Mouse (Mus musculus) heart, postnatal 25 days (tissue): ENCODE results near the gene Anks4b. TPM values are rescaled to one million over a fixed set of nuclear protein-coding genes. Genes with fewer than 3 reads are reported as not detected.

Source experiments
- DNase-seq: peaks from one replicate; pipeline ENCODE4 v3.0.0; 2022; ENCODE audit warnings: low spot score
- intact Hi-C: fragments of 180-260 bp; cut with DNase I; formaldehyde crosslinking; loops from one replicate; pipeline ENCODE4 v1.15.1; 2025
- total RNA-seq, 2 experiments: library from RNA; stranded (reverse); gene quantifications; 2 replicates each; pipeline ENCODE4 v1.2.3; 2021

The Anks4b gene
- total RNA-seq, 2 experiments from 2014 or later: 0.16 TPM; not detected in 1

DNA sequence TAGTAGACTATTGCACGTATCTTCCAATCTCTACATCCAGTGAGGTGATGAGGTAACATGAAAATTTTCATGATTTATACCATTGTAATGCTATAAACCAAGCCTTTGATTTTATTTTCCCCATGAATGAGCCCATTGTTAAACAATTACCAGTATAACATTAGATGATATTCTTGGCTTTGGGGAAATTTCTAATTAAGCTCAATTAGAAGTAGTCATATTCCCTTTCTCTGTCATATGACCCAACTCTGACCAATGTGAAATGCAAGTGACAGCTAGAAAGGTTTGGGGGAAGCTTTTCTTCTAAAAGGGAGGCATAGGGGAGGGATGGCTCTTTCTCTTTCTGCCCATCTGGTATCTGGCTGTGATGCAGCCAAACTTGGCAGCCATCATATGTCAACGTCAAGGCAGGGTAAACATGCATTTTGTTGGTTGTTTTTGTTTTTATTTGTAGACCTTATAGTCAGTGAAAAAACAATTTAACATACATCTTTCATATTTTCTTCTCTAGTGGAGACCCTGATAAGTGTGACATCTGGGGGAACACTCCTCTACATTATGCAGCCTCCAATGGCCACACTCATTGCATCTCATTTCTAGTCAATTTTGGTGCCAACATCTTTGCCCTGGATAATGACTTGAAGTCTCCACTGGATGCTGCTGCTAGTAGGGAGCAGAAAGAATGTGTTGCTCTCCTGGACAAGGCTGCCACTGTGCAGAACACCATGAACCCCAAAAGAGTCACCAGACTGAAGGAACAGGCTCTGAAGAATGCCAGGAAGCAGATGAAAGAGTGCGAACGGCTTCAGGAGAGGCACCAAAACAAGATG, 8.0 kb downstream of the Anks4b start:
- no peak for DNase-seq
- intact Hi-C loops: no loop called here

DNA sequence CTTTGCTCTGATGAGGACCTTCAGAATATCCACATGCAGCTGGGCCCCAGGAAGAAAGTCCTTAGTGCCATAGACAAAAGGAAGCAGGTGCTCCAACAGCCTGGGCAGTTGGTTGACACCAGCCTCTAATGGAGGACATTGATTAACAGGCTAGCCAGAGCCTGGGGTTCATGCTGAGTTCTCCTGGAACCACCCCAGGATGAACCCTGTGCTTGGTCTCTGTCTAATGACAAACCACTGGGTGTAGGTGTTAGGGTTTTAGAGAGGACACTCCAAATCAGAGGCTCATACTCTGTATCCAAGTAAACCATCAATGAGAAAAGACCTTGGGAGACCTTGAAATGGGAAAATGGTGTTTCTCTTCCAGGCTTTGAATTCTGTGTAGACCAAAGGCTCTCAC, 9.2 kb downstream of the Anks4b start:
- DNase-seq: no peak
- intact Hi-C loops: no loop called here

DNA sequence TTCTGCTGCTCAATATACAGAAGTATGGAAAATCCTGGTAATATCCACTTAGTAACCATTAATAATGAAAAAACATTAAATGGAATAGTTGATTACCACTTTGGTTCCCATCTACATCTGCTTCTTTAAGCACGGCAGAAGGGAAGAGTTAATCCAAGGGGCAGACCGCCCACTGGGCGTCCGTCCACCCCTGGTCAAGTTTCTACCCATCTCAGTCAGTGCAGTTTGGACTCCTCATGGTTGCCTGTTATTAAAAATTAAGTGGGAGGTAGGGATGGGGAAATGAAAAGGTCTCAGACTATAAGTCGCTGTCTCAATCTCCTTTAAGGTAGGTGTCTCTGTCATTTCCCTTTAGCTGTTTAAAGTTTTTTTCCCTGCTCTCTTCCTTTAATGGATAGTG, 15.3 kb downstream of the Anks4b start:
- no peak for DNase-seq
- intact Hi-C loops: no loop called here

DNA sequence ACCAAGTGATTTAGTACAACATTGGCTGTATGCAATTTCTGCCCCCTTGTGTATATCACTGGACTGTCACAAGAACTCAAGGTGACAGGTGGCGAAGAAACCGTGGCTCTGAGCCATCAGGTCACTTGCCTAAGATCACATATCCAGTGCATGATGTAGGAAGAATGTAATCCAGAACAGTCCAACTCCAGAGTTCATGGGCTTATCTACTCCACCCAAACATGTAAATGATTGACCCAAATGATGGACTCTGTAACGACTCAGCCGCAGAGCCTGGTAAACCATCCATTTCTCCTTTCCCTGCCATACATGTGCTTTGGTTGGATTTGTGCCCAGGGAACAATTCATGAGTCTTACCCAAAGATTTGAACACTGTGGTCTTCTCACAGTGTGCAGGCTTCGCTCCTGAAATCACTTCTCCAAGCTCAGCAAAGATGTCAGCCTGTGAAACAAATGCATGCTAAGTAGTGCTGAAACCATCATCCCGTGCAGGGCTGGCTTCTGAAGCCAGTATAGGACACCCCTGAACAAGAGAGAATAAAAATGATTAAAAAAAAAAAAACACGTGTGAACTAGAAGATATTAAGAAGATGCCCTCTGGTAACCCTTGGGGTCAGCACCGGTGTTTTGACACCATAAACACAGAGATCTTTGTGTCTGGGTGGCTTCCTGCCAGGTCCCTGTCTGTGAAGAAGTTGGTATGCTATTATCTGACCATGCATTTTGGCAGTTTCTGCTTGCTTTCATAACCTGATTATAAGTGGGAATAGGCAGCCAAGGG, 15.9 kb downstream of the Anks4b start:
- intact Hi-C loops: no loop called here
- no peak for DNase-seq

DNA sequence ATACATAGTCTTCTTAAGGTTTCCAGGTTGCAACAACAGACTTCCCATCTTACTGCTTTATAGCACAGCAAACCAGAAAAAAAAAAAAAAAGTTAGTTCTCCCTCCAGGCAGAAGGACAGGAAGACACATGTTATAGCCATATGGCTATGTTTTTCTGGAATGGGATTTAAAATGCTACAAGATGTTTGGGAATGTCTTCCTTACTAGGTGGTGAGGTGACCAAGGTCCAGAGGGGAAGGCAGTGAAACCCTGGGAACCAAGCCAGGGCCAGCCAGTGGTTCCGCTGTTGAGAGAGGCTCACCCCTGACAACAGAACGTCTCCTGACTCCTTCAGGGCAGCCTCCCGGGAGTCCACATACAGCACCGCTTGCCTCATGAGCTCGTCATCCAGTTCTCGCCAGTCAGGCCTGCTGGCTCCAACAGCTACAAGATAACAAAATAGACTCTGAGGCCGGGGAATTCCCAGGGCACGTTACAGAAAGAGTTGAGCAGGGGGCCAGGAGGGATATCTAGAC, 16.6 kb downstream of the Anks4b start:
- intact Hi-C loops: no loop called here

DNA sequence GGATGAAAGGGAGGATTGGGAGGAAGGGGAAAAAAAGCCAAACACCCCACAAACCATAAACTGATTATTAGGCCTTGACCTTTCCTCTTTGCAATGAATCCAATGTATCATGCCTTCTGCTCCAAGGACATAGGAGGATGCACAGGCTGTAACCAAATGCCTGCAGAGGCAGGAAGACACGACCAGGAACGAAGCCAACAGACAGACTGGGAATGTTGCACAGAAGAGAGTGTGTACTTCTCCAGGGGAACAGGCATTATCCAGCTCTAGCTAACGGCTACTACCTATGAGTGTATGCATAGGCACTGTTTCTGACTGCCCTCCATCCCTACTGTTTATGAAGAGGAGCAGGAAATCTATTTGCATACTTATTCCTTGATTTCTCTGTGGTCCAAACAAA, 18.5 kb downstream of the Anks4b start:
- intact Hi-C loops: no loop called here
- DNase-seq: no peak

More for the DNA sequence above, 16.6 kb downstream of the Anks4b start:
- no peak for DNase-seq

DNA sequence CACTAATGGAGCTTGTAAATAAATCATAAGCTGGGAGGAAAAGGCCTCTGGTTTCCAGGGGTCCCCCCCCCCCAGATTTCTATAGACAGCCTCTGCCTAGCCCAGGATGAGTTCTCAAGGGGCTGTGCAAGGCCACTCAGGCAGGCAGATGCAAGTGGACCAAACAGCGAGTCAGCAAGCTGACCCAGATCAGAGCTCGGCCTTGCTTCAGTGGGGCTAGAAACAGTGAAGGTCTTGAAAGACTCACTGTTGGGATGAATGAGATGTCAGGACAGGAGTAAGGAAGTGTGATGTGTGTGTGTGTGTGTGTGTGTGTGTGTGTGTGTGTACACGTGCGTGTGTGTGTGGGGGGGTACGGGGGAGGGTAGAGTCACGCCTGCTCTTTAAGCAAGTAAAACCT, 19.2 kb downstream of the Anks4b start:
- intact Hi-C loops: no loop called here
- DNase-seq: no peak

DNA sequence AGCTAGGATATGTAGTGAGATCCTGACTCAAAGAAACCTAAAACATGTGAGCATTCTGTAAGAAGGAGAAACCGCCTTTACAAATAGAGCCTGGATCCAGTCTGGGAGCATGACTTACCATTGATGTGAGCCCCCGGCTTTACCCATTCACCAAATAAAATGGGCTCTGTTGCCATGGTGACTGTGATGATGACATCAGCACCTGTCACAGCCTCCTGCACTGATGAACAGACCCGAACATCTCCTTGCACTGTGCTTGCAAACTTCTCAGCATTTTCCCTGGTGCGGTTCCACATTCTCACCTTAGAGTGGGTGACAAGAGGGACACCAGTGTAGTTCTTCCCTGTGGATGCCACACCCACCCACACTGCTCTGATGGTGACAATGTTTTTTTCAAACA, 21.5 kb downstream of the Anks4b start:
- intact Hi-C loops: no loop called here
- no peak for DNase-seq

DNA sequence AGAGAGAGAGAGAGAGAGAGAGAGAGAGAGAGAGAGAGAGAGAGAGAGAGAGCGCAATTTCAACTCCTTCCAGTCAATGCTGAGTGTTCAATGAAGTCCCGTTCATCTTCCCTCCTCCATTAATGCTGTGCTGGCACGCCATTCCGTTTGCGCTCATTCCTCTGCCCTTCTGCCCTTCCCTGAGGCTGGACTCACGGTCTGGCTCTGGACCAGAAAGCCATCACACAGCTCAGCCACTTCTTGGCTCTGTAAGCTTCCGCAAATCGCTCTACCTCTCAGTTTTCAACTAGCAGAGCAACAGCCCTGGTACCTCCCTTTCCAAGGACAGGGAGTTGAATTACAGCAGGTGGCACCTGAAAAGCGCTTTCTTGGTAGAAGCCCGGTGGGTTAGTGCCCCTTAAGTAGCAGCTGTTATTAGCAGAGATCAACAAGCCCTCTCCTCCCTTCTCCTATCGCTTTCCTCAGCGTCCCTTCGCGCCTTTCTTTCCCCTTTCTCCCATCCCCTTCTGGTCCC, 27.6 kb downstream of the Anks4b start:
- intact Hi-C loops: loop anchor here (5.0 kb wide), 2 partner anchors 104 to 354 kb away; partner anchors contain the start of gene Dnah3
- no peak for DNase-seq

DNA sequence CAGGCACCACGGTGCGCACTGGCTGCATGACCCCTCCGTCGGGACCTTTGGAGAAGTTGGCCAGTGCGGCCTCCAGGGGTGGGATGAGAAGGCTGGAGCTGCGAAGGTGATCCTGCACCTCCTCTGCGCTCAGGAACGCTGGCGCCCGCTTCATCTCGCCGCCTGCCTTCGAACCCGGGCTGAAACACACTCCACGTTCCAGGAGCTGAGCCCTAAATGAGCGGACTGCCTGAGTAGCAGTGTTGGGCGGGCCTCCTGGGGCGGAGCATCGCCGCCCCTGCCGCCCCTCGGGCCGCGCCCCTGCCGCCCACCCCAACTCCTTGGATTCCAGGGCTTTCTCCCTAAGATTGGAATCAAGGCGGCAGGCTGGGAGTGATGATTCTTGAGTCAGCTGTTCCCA, 28.1 kb downstream of the Anks4b start, which contains the start of gene Crym:
TSS of gene Crym (minus strand) at position 341 of the 400 bp plus-strand sequence.
- intact Hi-C loops: loop anchor here (2.0 to 5.0 kb wide), 3 partner anchors 77 to 354 kb away; partner anchors contain the start of gene Dnah3

DNA sequence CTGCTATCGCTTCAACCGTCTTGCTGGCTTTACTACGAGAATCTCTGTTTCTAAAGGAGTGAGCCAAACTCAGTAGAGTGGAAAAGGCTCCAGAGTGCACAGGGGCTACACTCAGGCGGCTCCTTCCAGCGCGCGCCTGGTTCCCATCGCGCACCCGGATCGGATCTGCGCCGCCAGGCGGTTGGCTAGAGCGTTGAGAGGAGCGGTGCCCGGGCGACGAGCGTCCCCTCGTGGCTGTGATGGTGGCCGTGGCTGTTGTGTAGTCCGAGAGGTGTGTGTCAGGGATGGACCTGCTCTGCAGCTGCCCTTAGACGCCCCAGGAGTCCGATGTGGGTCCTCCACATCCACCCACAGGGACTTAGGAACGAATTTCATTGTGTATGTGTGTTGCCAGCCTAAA, 30.1 kb downstream of the Anks4b start, which contains the start of gene Abca14:
TSS of gene Abca14 (plus strand) at position 173 of the 400 bp plus-strand sequence.
- intact Hi-C loops: loop anchor here (2.0 to 5.0 kb wide), 3 partner anchors 79 to 356 kb away; partner anchors contain the start of gene Dnah3
- peak; percentile 53 for DNase-seq

More for the DNA sequence above, 28.1 kb downstream of the Anks4b start, which contains the start of gene Crym:
- DNase-seq: no peak

DNA sequence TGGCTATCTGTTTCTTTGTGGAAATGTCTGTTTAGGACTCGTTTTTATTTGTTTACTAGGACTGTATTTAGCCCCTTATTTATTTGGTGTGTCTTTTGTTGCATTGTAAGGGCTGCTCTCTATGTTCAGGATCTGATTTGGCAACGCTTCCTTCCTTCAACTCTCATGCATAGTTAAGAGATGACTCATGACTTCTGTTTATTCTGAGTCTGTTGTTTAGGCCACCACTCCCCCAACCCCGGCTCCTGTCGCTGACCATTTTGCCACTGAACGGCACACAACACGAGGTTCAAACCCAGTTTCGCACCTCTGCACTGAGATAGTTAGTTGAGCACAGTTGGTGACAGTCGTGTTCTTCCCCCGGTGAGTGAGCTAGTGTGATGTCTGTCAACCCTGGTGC, 32.3 kb downstream of the Anks4b start:
- no peak for DNase-seq
- intact Hi-C loops: no loop called here

DNA sequence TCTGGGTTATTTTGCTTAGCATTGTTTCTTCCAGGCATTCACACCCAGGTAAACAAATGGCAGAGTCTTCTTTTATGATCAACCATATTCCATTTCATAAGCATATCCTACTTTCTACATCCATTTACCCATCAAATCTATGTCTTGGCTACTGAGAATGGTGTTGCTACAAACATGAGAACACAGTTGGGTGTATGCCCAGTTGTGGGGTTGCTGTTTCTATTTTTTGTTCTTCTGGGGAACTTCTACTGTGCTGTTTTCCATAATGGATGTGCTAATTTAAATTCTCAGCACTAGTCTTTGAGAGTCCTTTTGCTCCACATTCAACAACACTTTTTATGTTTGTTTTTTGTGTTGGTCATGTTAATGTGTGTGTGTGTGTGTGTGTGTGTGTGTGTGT, 54.9 kb downstream of the Anks4b start:
- intact Hi-C loops: no loop called here
- no peak for DNase-seq

Other genes starting within 250 kb of the Anks4b start
- not detected for gene Dnah3, start 78.6 kb upstream of the Anks4b start, total RNA-seq
- gene Tmem159, start 71.5 kb upstream of the Anks4b start, total RNA-seq: 10 to 100 TPM; 19.5 to 23.2 TPM
- under 1 TPM; 0.34 to 0.49 TPM for gene Zp2, start 28.6 kb upstream of the Anks4b start, total RNA-seq
- gene Crym, start 28.3 kb downstream of the Anks4b start, total RNA-seq: under 1 TPM; 0.36 to 0.45 TPM
- gene Abca14, start 30.1 kb downstream of the Anks4b start, total RNA-seq: not detected
- gene Abca15, start 154.8 kb downstream of the Anks4b start, total RNA-seq: not detected
- gene Abca16, start 235.8 kb downstream of the Anks4b start, total RNA-seq: not detected